Mouse (Mus musculus) naive thymus-derived CD4-positive, alpha-beta T cell, adult 2 months (primary cell): Measurements from ENCODE around the gene Mad1l1.

ENCODE experiments used
- DNase-seq: peaks from one replicate; pipeline ENCODE4 v3.0.0-alpha.2; 2011; ENCODE audit warnings: low read depth

Gene Mad1l1

DNA sequence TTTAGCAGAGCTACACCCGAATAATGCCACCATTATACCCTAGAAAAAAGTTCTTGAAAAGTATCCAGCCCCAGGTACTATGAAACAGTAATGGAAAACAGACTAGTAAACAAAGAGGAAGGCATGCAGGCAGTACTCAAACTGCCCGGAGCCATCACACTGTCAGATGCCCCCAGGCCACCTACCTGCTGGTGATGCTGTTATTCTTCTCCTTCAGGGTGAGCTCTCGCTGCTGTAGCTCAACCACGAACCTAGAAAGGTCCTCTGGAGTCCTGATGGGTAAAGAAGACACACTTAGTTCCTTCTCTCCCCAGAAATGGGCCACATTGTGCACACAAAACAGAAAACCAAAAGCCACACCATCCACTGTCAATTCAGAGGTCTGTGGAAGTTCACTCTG lies 60.0 kb downstream of the Mad1l1 start:
- no peak for DNase-seq

DNA sequence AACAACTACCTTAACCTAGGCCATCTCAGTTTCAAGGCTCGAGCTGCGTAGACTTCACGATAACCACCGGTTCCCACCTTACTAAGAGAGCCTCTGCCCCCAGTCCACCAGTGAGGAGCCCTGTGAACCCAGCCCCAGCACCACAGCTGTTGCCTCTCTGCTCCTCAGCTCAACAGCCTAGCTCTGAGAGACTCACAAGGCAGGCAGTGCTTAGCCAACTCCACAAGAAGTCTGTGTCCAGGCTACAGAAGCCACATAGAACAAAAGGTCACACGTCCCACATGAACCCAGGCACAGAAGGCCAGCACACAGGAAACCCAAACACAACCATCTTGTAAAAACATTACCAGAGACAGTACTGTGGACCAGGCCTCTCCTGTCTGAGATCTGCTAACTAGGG lies 62.7 kb downstream of the Mad1l1 start:
- no peak for DNase-seq

DNA sequence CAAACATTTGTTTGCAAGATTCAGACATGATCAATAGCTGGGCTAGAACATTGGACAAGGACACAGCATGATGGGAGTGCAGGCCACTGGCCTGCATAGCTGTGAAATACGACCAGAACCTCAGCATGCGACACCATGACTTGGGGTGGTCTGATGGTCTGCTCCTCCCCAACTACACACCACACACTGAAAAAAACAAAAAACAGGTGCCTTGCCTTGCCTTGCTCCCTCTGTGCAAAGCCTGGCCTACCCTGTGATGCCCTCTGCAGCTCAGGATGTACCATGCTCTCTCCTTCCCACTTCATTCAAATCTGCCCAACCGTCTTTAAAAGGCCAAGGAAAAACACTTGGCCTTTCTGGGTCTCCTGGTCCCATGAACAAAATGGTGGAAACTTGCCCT lies 63.3 kb downstream of the Mad1l1 start:
- no peak for DNase-seq

DNA sequence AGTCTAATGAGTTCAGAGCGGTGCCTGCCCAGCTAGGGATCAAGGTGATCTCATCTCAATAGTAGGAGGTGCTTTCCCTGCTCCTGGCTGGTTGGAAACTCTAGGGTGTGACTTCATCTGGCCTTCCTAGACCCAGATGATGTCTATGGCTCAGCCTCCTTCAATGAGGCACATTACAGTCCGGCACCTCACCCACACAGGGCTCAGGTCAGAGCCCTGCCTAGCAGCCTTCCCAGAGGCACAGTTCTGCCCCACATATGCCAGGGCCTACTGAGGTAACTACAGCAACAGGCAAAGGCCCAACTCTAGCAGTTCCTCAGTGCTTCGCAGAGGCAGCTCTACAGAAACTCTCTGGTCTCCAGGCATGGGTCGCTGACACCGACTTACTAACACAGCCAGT lies 63.9 kb downstream of the Mad1l1 start:
- DNase-seq, result no peak

DNA sequence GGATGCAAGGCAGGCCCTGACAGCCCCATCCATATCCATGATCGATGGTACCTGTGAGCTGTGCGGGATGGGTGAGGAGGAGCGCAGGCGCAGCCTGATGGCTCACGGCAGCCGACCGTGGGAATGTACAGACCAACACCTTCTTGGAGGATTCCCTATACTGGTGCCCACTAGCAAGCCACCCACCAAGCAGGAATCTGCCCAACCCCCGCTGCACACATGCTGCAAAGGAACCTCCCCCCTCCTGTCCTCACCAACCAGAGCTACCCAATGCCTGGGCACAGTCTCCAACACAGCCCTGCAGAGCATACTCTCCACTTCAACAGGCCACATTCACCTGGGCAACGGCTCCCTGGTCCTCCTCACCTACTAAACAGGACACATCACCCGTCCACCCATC lies 64.7 kb downstream of the Mad1l1 start:
- no peak for DNase-seq

DNA sequence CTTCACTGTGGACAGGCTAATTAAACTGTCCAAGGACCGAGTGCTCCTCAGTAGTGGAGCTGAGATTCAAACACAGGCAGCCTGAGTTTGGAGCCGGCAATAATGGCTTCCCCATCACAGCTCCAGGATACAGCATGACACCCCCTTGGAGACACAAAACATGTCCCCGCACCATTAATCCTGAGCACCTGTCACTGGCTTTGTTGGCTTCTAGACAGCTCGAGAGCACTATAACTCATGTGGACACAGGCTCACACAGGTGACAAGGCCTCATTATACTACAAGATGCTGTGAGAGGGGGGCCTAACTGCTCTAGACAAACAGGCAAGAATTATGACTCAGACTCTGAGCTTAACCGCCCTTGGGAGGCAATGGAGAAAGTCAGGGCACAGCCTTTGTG lies 66.1 kb downstream of the Mad1l1 start:
- DNase-seq, result no peak

DNA sequence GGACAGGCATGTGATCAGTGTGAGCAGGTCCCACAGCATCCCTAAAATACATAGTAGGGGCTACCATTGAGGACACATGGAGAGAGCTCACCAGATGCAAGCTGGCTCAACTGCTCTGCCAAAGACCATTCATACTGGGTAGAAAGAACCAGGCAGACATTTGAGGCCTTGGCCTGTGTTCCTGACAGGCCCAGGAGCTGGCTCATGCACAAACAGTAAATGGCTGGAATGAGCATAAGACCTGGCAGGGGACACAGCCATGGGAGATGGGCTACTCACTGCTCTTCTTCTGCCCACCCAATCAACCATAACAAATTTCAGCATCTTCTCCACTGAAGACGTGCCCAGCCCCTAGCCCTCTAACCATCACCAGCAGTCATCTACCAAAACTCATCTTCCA lies 66.7 kb downstream of the Mad1l1 start:
- DNase-seq, result no peak

DNA sequence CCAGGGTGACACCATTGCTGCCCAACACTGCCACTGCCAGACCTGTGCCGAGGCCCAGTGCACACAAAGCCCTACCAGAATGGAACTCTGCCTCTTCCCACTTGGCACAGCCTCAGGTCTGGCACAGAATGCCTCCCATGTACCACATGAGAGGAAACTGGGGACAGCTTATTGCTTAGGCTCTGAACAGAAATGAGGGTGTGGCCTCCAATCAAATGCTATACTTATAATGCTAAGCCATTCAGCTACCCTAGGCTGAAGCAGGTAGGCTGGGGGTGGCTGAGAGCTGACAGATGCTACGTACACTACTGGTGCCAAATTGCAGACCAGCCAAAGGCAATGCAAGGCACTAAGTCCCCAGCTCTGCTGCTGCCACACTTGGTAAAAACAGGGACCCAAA lies 69.4 kb downstream of the Mad1l1 start:
- DNase-seq, result no peak

DNA sequence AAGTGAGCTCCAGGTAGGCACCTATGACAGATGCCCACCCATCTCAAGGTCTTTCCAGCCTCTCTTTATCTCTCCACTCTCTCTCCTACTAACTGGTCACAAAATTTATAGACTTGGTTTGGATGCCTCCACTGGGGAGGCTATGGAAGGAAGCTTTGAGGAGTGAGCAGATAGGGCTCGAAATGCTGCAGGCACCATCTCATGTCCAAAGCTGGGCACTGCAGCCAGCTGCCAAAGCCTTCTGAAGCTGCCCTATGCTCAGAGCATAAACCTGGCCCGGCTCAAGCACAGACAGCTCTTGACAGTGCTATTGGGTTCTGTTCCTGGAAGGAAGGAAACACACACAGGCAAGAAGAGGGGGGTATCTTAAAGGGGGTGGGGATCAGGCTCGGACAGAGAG lies 71.0 kb downstream of the Mad1l1 start:
- no peak for DNase-seq

DNA sequence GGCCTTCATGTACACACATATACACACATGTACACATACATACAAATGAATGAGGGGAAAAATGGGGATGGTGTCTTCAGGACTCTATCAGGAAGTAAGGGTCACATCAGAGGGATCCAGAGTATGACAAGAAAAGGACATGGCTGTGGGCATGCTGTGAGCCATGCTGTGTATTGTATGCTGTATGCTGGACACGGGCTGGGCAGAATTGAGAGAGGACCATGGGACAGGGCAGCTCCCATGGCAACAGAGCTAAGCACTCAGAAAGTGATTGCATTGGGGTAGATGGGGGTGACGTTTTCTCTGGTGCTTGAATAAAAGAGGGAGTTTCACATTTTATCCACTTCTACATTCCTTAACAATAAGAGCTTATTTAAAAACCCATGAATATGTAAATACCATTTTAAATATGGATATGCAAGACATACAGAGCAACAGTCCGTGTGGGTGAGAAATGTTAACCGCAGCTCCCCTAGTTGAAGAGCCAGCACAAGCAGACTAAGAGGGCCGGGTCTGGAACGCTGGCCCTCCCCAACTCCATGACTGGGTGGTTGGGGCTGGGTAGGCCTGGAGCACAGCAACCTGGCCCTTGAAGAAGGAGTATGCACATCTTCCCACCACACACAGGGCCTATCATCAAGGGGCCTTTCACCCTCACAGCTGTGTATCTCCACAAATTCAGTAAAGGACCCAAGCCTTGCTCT lies 71.8 kb downstream of the Mad1l1 start:
- DNase-seq, result no peak

DNA sequence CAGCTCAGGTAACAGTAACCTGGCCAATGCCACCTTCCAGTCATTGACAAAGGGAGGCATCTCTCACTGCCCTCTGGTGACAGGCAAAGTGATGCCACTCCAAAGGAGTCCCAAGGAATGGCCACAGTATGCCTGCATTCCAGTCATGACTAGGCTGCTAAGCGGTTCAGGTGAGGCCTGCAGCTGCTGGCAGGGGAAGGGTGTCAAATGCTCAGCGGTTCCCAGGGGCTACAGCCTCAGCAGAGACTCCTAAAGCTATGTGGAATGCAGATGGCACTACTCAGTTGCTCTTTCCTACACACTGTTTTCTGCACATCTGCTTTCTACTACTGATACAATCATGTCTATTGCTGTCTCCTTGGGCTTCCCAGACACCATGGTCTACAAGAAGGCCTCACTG lies 73.3 kb downstream of the Mad1l1 start:
- DNase-seq, result no peak

DNA sequence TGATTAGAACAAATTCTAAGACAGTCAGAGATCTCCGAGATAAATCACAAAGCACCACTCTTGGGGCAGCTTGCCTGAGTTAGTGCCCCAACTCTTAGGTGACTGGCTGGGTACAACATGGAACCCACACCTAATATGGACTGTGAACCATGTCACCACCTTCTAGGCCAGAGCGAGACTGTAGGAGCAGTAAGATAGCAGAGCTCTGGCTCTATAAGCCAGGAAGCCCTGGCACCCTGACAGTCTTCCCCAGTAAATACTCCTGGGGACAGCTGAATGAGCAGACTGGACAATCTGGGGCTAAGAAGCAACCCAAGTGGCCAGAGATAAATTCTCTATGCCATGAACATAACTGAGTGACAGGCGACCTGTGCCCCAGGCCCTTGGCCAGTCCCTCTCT lies 81.1 kb downstream of the Mad1l1 start:
- DNase-seq, result no peak

DNA sequence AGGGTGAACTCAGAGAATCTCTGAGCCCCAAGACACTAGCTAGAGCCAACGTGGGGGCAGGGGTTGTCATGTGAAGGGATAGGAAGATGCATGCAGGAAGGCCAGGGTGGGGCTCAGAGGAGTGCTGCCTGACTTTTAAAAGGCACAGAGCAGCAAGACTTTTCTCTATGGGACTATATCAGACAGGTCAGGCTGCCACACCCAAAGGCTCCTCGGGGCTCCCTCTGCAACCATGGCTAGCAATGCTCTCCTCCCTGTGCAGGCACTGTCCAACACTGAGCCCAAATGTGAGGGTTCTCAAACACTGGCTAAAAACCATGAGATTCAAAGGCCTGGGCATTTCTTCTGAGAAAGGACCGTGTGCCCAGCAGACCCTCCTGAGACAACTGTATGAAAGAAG lies 82.5 kb downstream of the Mad1l1 start:
- no peak for DNase-seq

DNA sequence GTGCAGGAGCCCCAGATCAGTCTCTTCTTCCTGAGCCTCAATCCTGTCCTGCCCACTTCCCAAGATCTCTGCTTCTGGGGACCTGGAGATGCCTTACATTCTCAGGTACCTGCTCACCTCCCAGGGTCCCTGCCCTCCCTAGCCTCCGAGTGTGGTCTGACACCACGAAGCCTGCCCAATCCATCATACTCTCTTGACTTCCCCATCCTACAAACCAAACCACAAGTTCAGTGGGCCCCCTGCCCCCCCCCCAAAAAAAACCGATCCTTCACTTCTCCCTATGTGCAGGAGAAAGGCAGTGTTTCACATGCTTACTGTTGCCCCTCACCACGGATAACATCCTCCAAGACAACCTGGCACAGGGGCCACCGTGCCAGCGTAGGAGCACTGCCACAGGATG lies 90.5 kb downstream of the Mad1l1 start:
- DNase-seq, result no peak

DNA sequence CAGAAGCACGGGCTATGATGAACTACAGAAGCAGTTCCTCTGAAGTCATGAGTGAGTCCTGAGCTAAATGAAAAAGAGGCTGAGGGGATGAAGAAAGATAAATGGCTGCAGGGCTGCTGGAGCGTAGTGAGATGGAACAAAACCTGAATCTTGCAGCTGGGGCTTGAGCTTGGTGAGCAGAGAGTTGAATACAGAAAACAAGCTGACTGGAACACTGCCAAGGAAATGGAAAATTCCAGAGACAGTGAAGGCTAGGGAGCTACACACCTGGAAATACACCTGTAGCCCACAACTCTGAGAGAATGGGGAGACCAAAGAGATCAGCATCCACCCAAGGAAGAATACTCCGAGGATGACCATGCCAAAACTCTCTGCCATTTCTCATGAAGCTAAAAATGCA lies 93.0 kb downstream of the Mad1l1 start:
- DNase-seq, result no peak

DNA sequence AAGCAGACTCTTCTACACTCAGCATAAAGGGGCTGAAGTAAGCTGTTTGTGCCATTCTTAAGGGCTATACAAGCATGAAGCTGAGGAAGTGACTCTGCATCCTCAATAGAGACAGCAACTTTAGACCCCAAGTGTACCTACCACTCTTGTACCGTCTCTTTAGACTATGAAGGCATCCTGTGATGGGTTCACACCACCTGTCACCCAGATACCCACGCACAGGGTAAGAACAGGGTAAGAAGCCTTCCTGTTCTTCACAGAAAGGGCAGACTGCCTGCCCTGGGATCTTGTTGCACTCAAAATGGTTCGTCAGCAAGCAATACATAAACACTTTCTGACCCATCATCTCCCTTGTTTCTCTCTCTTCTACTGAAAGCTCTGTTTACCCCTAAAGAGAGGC lies 94.5 kb downstream of the Mad1l1 start:
- no peak for DNase-seq

DNA sequence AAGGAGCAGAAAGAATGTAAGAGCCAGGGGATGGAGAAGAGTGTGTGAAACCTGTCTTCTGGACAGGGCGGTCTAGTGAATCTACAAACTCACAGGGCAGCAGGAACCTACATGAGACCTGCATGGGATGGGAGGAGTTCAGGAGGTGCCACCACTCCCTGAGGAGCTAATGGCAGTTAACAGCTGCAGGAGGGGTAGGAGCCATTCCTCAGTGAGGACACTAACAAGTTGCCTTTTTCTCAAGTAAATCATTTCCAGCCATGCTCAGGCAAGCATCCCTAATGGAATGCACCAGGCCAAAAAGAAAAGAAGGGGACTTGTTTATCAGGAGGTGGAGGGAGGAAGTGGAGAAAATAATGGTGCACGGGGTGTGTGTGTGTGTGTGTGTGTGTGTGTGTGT lies 95.5 kb downstream of the Mad1l1 start:
- no peak for DNase-seq

DNA sequence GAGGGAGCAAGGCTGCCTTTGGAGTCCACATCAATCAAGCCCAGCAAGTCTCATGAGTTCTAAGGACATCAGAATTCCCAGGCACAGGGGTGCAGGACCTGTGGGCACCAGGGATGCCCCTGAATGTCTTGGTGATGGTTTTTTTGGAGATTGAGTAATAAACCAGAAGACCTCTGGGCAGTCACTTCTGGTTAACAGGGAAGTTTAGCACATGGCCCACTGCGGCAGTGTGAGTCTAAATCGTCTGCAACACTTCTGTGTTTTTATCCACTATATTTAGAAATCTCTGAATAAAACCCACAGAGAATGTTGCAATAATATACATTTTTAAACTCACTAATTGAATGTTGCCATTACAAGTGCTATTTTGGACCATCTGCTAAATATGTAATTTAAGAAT lies 96.2 kb downstream of the Mad1l1 start:
- no peak for DNase-seq

DNA sequence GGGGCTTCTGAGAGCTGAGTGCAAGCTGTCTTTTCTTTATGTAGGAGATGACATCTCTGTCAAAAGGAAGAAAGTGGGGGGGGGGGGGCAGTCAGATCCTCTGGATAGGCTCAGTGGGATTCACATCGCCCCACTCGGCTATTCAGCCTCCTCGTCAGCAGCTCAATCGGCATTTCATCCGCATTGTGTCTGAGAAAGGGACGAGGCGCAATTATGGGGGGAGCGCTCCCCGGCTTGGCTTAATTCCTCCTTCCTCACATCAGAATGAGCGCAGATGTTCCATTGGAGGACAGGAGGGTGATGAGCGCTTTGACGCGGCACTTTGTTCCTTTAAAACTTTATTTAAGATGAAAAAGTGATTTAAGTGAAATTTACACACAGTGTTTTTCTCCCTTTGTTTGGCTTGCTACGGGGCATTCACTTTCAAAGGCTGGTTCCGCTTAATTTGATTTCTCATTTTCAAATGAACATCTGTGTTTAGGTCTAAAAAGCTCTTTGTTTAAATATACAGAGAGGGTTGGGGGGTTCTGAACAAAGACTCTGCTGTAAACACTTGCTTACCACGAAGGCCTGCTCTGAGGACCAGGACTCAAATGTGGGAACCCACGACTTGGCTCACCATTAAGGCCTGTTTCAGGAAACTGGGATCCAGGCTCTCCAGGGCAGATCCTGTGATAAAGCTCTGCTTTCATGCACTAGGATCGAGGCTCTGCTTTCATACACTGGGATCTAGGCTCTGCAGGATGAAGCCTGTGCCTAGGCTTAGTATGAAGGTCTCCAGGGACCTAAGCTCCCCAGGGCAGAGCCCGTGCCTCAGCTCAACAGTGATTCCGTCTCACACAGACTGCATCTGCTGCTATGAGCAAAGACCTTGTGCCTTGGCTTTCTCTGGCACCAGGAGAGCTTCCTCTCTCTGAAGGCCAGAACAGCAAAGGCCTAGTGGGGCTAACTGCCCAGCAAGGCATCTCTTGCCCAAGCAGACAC lies 98.0 kb downstream of the Mad1l1 start:
- no peak for DNase-seq

DNA sequence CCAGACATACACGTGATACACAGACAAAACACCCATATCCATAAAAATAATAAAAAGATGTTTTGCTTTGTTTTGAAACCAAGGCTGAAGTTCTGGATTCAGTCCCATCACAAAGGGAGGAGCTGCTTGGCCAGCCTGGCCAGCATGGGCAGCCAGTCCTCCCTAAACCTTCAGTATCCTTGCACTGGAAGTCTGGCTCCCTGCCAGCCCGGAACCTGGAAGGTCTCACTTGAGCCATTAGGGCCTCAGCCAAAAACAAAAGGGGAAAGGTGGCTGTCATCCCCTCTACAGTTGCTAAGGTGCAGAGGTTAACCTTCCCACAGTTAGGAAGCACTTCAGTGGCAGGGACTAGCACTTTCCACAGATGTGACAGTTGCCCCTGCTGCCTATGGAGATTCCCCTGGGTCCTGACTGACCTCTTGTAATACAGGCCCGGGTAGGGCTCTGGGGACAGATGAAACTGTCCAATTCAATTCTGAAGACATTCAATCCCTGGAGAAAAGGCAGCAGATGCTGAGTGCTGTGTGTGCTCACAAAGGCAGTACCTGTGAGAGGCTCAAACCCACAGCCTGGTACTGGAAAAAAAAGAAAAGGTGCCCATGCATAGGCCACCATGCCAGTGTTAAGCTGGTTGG lies 100.2 kb downstream of the Mad1l1 start:
- DNase-seq, result no peak

DNA sequence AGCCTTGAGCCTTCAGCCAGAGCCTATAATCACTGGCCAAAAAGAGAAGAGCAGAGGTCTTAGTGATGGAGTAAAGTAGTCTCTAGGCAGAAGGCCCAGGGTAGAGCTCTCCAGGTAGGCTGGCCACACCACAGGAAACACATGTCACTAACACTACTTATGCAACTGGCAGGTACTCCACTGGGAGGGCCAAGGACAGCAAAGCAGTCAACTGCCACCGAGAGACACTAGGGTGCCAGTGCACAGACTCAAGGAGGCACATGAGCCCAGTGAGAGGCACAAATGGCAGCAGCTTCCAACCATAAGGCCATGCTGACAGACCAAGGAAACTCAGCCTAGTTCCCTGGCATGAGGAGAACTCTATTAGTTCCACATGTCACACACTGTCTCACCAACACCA lies 102.1 kb downstream of the Mad1l1 start:
- DNase-seq, result peak; percentile 41

DNA sequence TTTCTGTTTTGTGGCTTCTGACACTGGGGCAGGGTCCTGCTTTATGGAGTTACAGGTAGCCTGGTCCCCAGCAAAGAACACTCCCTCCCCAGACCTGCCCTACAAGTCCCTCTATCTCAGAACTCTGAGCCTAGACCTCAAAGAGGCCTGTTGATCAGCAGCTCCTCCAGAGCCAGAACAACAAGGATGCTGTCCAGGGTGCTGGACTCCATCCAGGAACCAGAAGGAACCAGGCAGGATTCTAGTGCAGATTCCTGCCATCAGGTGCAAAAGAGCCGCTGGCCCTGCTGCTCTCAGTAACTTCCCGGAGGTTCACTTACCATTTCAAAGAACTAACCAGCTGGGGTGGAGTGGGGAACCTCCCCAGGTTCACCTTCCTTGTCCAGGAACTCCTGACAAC lies 103.5 kb downstream of the Mad1l1 start:
- DNase-seq, result no peak

DNA sequence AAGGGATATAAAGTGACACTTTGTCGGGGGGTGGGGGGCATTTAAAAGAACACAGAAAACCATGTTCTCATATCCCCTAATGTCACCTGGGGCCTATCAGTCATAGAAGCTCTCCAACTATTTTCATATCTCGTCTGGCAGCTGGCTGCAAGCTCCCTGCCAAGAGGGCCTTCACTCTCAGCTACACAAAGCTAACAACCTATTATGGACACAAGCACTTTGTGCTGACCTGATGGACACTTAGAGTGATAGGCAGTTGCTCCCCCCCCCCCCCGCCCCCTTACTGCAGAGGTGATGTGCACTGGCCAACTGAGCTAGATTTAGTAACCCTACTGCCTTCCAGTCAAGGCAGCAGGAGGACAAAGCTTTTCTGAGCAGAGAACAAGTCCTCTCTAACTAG lies 104.3 kb downstream of the Mad1l1 start:
- no peak for DNase-seq
